14 mouse cellular contexts compared by ENCODE assay signal in genomic region chr3:154771651-154772050, GRCm38 (mm10).
DNase-seq lines count a peak whose midpoint lies in the region.
"Had no signal": no experiment of that assay in that cellular context is flagged by ENCODE, and none has a peak within 500 bp of the region (broad histone marks: within the 10 kb centered on the region; RNA-seq: fewer than 3 reads in every experiment).

No protein-coding gene starts in this region.

- DNase-seq in Muller cell, postnatal 12 days (ENCODE audit: inconsistent ontology term), result peak; percentile 93
- DNase-seq in testis, postnatal 10 days (ENCODE audit: low spot score), result no peak
- DNase-seq: adrenal gland, adult 2 months; adrenal gland, adult 8-10 months; adrenal gland, postnatal 10 days; adrenal gland, postnatal 14 days; adrenal gland, postnatal 25 days; adrenal gland, postnatal 36 days; B cell, adult 2 months; cerebellum, adult 11 months; cerebellum, adult 11-12 months; cerebellum, adult 18-20 months; cerebellum, adult 2 months; cerebellum, adult 8-10 months had no signal
